Mouse (Mus musculus): ENCODE measurements around the gene Klhdc7b. TPM values are rescaled to one million over a fixed set of nuclear protein-coding genes. Genes with fewer than 3 reads are reported as not detected.
A peak's percentile ranks its signal among the peaks of the same experiment; 100 is the strongest.

The Klhdc7b gene
- polyA plus RNA-seq, 1 experiment from 2014 or later: not detected

DNA sequence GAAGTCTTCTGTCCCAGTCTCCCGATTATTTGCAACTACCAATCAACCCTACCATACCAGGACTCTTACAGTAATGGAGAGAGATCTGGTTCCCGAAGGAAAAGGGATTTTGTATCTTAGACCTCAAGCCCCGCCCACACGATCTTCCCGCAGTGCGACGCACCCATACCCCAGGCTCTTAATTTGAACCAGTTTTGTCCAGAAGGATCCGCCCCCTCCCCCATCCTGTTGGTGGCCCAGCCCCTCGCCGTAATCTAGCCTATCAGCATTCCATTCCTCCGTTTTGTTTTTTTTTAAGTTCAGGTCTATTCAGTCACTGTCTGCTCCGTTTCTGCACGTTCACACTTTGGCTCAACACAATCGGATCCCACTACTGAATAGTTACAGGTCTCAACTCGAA, 28.3 kb upstream of the Klhdc7b start:
- Histone ChIP-seq H3K4me1 (replicated peaks; ENCODE audit: insufficient read depth, low read length) (no peaks in the 10 kb centered on the region; the same call in 1 of the 2 replicates), H3K9me3 (replicated peaks; ENCODE audit: low read length) (no peaks in the 10 kb centered on the region), H3K27me3 (ENCODE audit: insufficient read depth, low read length) (no peaks in the 10 kb centered on the region), H3K4me2 (ENCODE audit: low read length) (peak overlapping the region; percentile 80), H3K4me3 (replicated peaks; ENCODE audit: low read depth, low read length) (peak overlapping the region; percentile 75), H3K9ac (ENCODE audit: low read depth, low read length) (peak overlapping the region; percentile 81), H3K27ac (peak overlapping the region; percentile 87), H3K36me3 (ENCODE audit: insufficient read depth, low read length) (peaks cover 30% of the 10 kb centered on the region)
- ATAC-seq (replicated peaks; ENCODE audit: low FRiP score, low read depth) (peak; percentile 68), DNase-seq (ENCODE audit: low spot score) (peak; percentile 98)
- under 1% methylated on average over 15 of the region's 15 CpGs for WGBS
- no peak for TF ChIP-seq CTCF (IDR thresholded peaks at IDR 0.05; ENCODE audit: low read depth)

DNA sequence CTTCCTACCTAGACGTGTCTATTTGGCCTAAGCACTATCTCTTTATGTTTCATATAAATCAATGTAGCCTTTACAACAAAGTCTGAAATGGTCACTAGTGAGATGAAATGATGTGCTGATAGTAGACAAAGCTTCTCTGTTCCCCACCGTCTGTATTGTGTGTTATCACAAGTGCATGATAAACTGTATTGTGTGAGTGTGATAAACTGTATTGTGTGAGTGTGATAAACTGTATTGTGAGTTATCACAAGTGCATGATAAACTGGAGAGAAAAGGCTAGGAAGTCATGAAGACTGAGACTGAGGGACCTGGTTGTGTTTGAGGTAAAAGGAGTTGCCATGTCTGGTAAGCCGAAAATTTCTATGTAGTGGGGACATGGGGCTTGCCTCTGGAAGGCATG, 25.9 kb upstream of the Klhdc7b start:
- 82% methylated on average over 3 of the region's 3 CpGs for whole genome bisulfite sequencing
- DNase-seq (ENCODE audit: low spot score) (no peak), ATAC-seq (replicated peaks; ENCODE audit: low FRiP score, low read depth) (no peak)

DNA sequence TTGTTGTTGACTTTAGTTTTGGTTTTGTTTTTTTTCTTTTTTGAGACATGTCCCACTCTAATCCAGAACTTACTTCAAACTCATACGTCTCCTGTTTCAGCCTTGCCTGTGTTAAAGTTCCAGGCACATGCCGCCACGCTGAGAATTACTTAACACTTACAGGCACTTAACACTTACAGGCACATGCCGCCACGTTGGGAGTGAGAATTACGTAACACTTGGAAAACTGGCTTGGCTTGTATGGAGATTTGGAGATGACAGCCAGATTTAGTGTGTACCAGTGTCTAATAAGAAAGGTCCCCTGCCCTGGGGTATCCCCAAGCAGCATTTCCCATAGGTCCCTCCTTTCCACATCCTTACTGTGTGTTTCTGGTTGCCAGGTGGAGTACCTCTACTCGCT, 21.7 kb upstream of the Klhdc7b start:
- no peaks in the 10 kb centered on the region for H3K27me3 ChIP-seq (ENCODE audit: insufficient read depth, low read length)
- H3K9ac ChIP-seq (ENCODE audit: low read depth, low read length): no peak overlapping the region
- TF ChIP-seq CTCF (IDR thresholded peaks at IDR 0.05; ENCODE audit: low read depth): no peak
- H3K4me1 ChIP-seq (replicated peaks; ENCODE audit: insufficient read depth, low read length): no peaks in the 10 kb centered on the region
- 87% methylated on average over 7 of the region's 7 CpGs for WGBS
- DNase-seq (ENCODE audit: low spot score) (no peak), ATAC-seq (replicated peaks; ENCODE audit: low FRiP score, low read depth) (no peak)
- no peak overlapping the region for H3K27ac ChIP-seq
- no peaks in the 10 kb centered on the region for H3K9me3 ChIP-seq (replicated peaks; ENCODE audit: low read length)
- no peak overlapping the region for H3K4me3 ChIP-seq (replicated peaks; ENCODE audit: low read depth, low read length)
- H3K36me3 ChIP-seq (ENCODE audit: insufficient read depth, low read length): peaks cover 58% of the 10 kb centered on the region
- H3K4me2 ChIP-seq (ENCODE audit: low read length): no peak overlapping the region

More for the DNA sequence above, 25.9 kb upstream of the Klhdc7b start:
- Histone ChIP-seq H3K4me3 (replicated peaks; ENCODE audit: low read depth, low read length) (no peak overlapping the region), H3K27me3 (ENCODE audit: insufficient read depth, low read length) (no peaks in the 10 kb centered on the region), H3K4me1 (replicated peaks; ENCODE audit: insufficient read depth, low read length) (no peaks in the 10 kb centered on the region; the same call in 1 of the 2 replicates), H3K4me2 (ENCODE audit: low read length) (no peak overlapping the region), H3K9ac (ENCODE audit: low read depth, low read length) (no peak overlapping the region), H3K27ac (no peak overlapping the region), H3K9me3 (replicated peaks; ENCODE audit: low read length) (no peaks in the 10 kb centered on the region), H3K36me3 (ENCODE audit: insufficient read depth, low read length) (peaks cover 21% of the 10 kb centered on the region; the same call in 1 of the 2 replicates)
- no peak for TF ChIP-seq CTCF (IDR thresholded peaks at IDR 0.05; ENCODE audit: low read depth)

DNA sequence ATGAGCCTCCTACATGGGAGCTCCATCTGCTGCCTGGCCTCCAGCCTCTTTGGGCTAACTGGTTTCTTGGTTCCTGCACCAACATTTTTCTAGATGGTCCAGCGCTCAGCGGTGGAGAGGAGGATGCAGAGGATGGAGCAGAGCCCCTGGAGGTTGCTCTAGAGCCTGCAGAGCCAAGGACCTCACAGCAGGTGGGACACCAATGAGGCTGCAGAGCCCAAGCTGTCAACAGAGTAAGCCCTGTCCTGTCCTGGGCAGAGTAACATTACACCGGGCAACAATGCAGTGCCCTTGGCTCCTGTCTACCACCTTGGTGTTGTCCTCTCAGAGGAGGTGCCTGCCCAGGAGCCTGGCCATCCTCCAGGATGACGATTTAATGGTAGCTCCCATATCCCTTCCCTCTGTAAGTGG, 19.6 kb upstream of the Klhdc7b start:
- Histone ChIP-seq H3K9ac (ENCODE audit: low read depth, low read length) (no peak overlapping the region), H3K4me2 (ENCODE audit: low read length) (no peak overlapping the region), H3K9me3 (replicated peaks; ENCODE audit: low read length) (no peaks in the 10 kb centered on the region), H3K36me3 (ENCODE audit: insufficient read depth, low read length) (peaks cover 78% of the 10 kb centered on the region), H3K27me3 (ENCODE audit: insufficient read depth, low read length) (no peaks in the 10 kb centered on the region), H3K4me1 (replicated peaks; ENCODE audit: insufficient read depth, low read length) (no peaks in the 10 kb centered on the region), H3K27ac (no peak overlapping the region), H3K4me3 (replicated peaks; ENCODE audit: low read depth, low read length) (no peak overlapping the region)
- TF ChIP-seq CTCF (IDR thresholded peaks at IDR 0.05; ENCODE audit: low read depth): no peak
- no peak for DNase-seq (ENCODE audit: low spot score)
- ATAC-seq (replicated peaks; ENCODE audit: low FRiP score, low read depth): no peak
- WGBS: 93% methylated on average over 4 of the region's 4 CpGs

DNA sequence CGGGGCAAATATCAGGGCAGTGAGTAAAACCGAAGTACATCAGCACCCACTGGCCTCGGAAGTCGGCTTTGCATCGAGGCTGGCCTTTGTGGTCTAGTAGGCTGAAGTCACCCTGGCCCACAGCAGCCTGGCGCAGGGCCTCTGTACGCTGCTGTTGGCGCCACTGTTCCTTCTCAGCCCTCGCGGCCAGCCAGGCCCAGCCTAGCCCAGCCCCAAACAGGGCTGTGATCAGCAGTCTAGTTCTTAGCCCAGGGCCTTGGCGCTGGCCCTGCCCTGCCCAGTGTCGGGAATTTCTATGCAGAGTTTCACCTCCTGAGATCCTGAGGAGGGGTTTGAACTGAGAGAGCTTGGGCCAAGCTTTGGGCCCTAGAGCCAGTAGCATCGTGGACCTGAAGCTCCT, 12.6 kb upstream of the Klhdc7b start:
- ATAC-seq (replicated peaks; ENCODE audit: low FRiP score, low read depth) (no peak), DNase-seq (ENCODE audit: low spot score) (no peak)
- TF ChIP-seq CTCF (IDR thresholded peaks at IDR 0.05; ENCODE audit: low read depth): no peak
- Histone ChIP-seq H3K9me3 (replicated peaks; ENCODE audit: low read length) (no peaks in the 10 kb centered on the region), H3K27me3 (ENCODE audit: insufficient read depth, low read length) (peaks cover 3% of the 10 kb centered on the region; the same call in 1 of the 2 replicates), H3K4me2 (ENCODE audit: low read length) (no peak overlapping the region), H3K4me1 (replicated peaks; ENCODE audit: insufficient read depth, low read length) (peaks cover 14% of the 10 kb centered on the region), H3K27ac (no peak overlapping the region), H3K9ac (ENCODE audit: low read depth, low read length) (no peak overlapping the region), H3K4me3 (replicated peaks; ENCODE audit: low read depth, low read length) (no peak overlapping the region), H3K36me3 (ENCODE audit: insufficient read depth, low read length) (peaks cover 49% of the 10 kb centered on the region)
- 86% methylated on average over 13 of the region's 13 CpGs for WGBS

DNA sequence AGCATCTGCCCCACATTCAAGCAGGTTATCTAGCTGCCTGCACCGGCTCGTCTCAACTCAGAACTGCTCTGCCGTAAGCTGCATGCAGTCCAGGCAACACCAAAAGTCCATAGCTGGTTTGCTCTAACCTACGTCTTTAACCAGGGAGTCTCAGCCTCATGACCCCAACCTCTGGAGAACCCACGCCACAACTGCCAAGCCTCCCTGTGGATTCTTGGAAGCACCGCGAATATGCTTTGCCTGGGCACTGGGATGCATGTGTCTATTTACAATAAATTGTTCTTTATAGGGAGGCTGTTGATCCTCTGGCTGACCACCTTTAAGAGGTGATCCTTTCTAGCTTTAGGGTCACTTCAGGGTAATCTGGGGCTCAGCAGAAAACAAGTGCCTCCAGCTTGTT, 12.2 kb upstream of the Klhdc7b start:
- ATAC-seq (replicated peaks; ENCODE audit: low FRiP score, low read depth) (no peak), DNase-seq (ENCODE audit: low spot score) (no peak)
- no peak overlapping the region for H3K9ac ChIP-seq (ENCODE audit: low read depth, low read length)
- H3K4me3 ChIP-seq (replicated peaks; ENCODE audit: low read depth, low read length): no peak overlapping the region; the same call in 1 of the 2 replicates
- TF ChIP-seq CTCF (IDR thresholded peaks at IDR 0.05; ENCODE audit: low read depth): no peak
- H3K9me3 ChIP-seq (replicated peaks; ENCODE audit: low read length): no peaks in the 10 kb centered on the region
- peak overlapping the region; percentile 88 for H3K4me2 ChIP-seq (ENCODE audit: low read length)
- H3K27ac ChIP-seq: no peak overlapping the region
- 71% methylated on average over 7 of the region's 7 CpGs for WGBS
- peaks cover 44% of the 10 kb centered on the region for H3K36me3 ChIP-seq (ENCODE audit: insufficient read depth, low read length)
- peaks cover 18% of the 10 kb centered on the region for H3K4me1 ChIP-seq (replicated peaks; ENCODE audit: insufficient read depth, low read length)
- peaks cover 8% of the 10 kb centered on the region for H3K27me3 ChIP-seq (ENCODE audit: insufficient read depth, low read length)
